Mouse (Mus musculus) ES-Bruce4 (cell line): ENCODE measurements around the gene Lrig1.

Experiments used
- CTCF ChIP-seq: IDR thresholded peaks from one replicate; pipeline ENCODE4 v1.8.1; 2011; ENCODE audit warnings: low read depth, low read length
- POLR2A ChIP-seq: IDR thresholded peaks from one replicate; pipeline ENCODE4 v1.8.1; 2011; ENCODE audit warnings: low read length; ENCODE audit not compliant: insufficient read depth

DNA sequence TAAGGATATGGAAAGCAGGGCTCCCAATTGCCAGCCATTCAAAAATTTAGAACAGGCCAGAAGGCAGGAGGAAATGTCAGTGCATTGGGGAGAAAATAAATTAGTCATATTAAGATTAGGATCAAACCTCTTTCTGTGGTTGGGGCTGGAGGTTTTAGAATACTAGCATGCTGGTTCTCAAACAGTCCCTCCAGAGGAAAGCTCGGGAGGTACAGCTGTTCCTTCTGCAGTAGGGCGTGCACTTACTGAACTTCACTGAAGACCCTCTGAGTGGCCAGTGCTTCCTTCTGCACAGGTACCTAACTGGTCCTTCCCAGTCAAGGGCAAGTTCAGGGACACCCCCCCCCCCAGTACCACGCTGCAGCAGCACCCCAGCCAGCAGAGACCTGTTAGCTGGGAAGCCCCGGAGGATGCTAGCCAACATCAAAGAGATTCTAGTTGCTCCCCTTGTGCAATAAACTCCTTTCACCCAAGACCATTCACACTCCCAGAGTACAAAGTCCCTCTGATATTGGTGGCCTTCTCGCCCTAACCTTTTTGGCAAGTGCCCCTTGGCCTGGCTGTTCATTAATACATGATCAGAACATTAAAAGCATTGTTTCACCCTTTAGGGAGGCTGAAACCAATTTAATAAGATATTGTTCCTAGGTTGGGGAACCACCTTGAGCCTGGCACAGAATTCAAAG is 19.1 kb downstream of the Lrig1 start:
- TF ChIP-seq CTCF (no peak), POLR2A (no peak)
